Mouse (Mus musculus): ENCODE results near the gene Trem3.

- no peak for TF ChIP-seq CTCF (IDR thresholded peaks at IDR 0.05; ENCODE audit: extremely low read depth, insufficient read depth, insufficient read length, insufficient replicate concordance)
- no peak for TF ChIP-seq POLR2A (IDR thresholded peaks at IDR 0.05; ENCODE audit: low read depth, low read length)
These were observed at the start of gene Trem3 for GRCm38 (mm10) chr17:48247221-48247928.
